Mouse (Mus musculus): ENCODE data around the gene Fxyd6. TPM values are rescaled to one million over a fixed set of nuclear protein-coding genes. Genes with fewer than 3 reads are reported as not detected.
A peak's percentile ranks its signal among the peaks of the same experiment; 100 is the strongest.

Fxyd6 gene
- polyA plus RNA-seq, 1 experiment from 2014 or later: 559 TPM

DNA sequence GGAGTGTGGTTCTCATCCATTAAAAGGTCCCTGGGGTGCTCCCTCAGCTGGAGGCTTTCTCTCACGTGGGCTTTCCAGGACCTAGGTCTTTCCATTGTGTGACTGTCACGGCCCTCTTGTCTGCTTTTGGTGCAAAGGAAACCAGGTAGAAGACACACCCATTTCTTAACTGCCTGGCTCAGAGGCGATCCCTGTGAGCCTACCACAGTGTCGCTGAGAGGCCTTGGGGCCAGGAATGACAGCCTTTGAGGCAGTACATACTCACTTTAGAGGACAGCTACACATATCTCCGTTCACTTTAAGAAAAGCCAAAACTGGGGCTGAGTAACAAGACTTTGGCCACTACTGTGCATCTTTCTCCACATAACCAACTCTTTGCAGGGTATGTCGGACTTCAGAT is 21.4 kb upstream of the Fxyd6 start:
- whole genome bisulfite sequencing: 76% methylated on average over 6 of the region's 6 CpGs

DNA sequence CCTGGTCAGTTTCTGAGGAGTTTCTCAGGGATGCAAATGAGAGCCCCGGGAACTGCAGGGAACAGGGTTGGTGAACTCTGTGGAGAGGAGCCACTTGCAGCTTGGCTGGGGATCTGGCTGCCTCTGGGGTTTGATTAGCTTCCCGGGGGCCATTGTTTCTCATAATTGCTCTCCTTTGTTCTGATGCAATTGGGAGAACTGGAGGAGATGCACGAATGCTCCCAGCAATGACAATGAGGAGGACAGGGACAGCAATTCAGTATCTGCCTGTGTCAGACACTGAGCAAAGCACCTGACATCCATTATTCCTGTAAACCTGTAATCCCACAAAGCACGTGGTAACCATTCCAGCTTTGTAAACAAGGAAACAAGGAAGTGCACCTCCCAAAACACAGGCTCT is 20.8 kb upstream of the Fxyd6 start:
- H3K4me1 ChIP-seq (replicated peaks; ENCODE audit: control insufficient read depth, insufficient read depth, low read length): no peaks in the 10 kb centered on the region
- 11% methylated on average over 4 of the region's 4 CpGs for WGBS
- H3K4me3 ChIP-seq (replicated peaks; ENCODE audit: low read length): no peak overlapping the region
- H3K36me3 ChIP-seq (ENCODE audit: control insufficient read depth, insufficient read depth): no peaks in the 10 kb centered on the region
- H3K27ac ChIP-seq (ENCODE audit: low read length): no peak overlapping the region
- 0 out of 2 replicates have a peak, but pooled peaks have one; percentile 18 for ATAC-seq
- H3K4me2 ChIP-seq (ENCODE audit: low read length): no peak overlapping the region
- H3K9me3 ChIP-seq (ENCODE audit: control insufficient read depth, low read length): no peaks in the 10 kb centered on the region
- no peaks in the 10 kb centered on the region for H3K27me3 ChIP-seq (replicated peaks; ENCODE audit: control insufficient read depth, insufficient read depth, low read length)
- H3K9ac ChIP-seq (replicated peaks; ENCODE audit: low read depth, low read length): no peak overlapping the region

More for the DNA sequence above, 21.4 kb upstream of the Fxyd6 start:
- Histone ChIP-seq H3K27ac (ENCODE audit: low read length) (no peak overlapping the region), H3K4me3 (replicated peaks; ENCODE audit: low read length) (no peak overlapping the region), H3K36me3 (ENCODE audit: control insufficient read depth, insufficient read depth) (no peaks in the 10 kb centered on the region), H3K4me1 (replicated peaks; ENCODE audit: control insufficient read depth, insufficient read depth, low read length) (no peaks in the 10 kb centered on the region), H3K9me3 (ENCODE audit: control insufficient read depth, low read length) (no peaks in the 10 kb centered on the region), H3K9ac (replicated peaks; ENCODE audit: low read depth, low read length) (no peak overlapping the region), H3K27me3 (replicated peaks; ENCODE audit: control insufficient read depth, insufficient read depth, low read length) (no peaks in the 10 kb centered on the region), H3K4me2 (ENCODE audit: low read length) (no peak overlapping the region)
- ATAC-seq: no peak

DNA sequence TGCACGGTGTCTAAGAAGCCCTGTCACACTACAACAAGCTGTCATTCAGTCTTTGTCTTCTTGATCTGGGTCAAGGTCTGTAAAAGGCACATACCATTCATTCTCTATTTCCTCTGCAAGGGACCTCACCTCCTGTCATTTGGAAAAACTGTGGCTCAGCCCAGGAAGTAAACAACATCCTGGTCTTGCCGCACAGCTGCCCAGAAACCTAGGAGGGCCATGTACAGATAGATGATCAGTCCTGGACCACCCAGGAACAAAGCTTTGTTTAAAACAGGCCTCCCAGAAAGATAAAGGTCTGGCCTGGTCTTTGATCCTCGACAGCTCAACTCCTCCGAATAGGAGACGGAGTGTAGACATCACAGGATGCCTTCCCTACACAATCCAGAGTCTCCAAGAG is 20.1 kb upstream of the Fxyd6 start:
- H3K27me3 ChIP-seq (replicated peaks; ENCODE audit: control insufficient read depth, insufficient read depth, low read length): no peaks in the 10 kb centered on the region
- no peak for ATAC-seq
- 52% methylated on average over 5 of the region's 5 CpGs for WGBS
- no peak overlapping the region for H3K27ac ChIP-seq (ENCODE audit: low read length)
- H3K9me3 ChIP-seq (ENCODE audit: control insufficient read depth, low read length): no peaks in the 10 kb centered on the region
- H3K36me3 ChIP-seq (ENCODE audit: control insufficient read depth, insufficient read depth): no peaks in the 10 kb centered on the region
- H3K4me1 ChIP-seq (replicated peaks; ENCODE audit: control insufficient read depth, insufficient read depth, low read length): no peaks in the 10 kb centered on the region
- H3K4me2 ChIP-seq (ENCODE audit: low read length): no peak overlapping the region
- no peak overlapping the region for H3K9ac ChIP-seq (replicated peaks; ENCODE audit: low read depth, low read length)
- no peak overlapping the region for H3K4me3 ChIP-seq (replicated peaks; ENCODE audit: low read length)

DNA sequence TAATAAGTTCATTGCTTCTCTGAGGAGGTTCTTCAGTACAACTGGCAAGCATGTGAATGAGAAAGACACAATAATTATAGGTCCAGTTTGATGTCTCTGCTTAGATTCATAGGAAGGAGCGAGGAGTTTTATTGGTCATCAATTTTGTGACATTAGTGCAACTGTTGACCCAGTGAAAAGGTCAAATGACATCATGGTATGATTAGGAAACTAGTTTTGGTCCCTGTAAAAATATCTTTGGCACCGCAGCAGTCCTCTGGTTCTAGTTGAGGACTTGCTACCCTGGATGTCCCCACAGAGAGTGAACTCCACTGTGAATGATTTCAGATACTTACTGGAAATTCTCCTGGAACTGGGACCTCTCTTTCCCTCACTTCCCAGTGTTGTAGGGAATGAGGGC is 14.8 kb upstream of the Fxyd6 start:
- no peaks in the 10 kb centered on the region for H3K4me1 ChIP-seq (replicated peaks; ENCODE audit: control insufficient read depth, insufficient read depth, low read length)
- H3K4me2 ChIP-seq (ENCODE audit: low read length): no peak overlapping the region
- H3K27me3 ChIP-seq (replicated peaks; ENCODE audit: control insufficient read depth, insufficient read depth, low read length): no peaks in the 10 kb centered on the region
- ATAC-seq: no peak
- WGBS: 87% methylated on average over 2 of the region's 2 CpGs
- no peak overlapping the region for H3K9ac ChIP-seq (replicated peaks; ENCODE audit: low read depth, low read length)
- H3K36me3 ChIP-seq (ENCODE audit: control insufficient read depth, insufficient read depth): no peaks in the 10 kb centered on the region
- no peak overlapping the region for H3K27ac ChIP-seq (ENCODE audit: low read length)
- H3K4me3 ChIP-seq (replicated peaks; ENCODE audit: low read length): no peak overlapping the region
- H3K9me3 ChIP-seq (ENCODE audit: control insufficient read depth, low read length): no peaks in the 10 kb centered on the region

DNA sequence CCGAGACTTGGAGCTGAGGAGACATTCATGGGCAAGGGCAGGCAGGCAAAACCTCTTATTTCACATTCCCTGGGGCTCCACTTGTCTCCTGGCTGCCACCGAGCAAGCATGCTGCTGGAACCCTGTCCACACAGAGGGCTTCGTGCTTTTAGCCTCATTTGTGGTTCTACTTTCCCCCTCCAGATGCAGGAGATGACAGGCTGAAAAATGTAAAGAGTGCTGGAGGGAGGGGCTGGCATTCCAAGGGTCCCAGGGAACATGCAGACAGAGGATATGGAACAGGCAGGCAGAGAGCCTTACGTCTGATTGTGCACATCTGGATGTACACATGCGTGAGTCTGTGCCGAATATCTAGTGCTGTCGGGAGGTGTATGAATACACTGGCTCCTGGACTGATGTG is 11.6 kb upstream of the Fxyd6 start:
- no peaks in the 10 kb centered on the region for H3K9me3 ChIP-seq (ENCODE audit: control insufficient read depth, low read length)
- no peaks in the 10 kb centered on the region for H3K4me1 ChIP-seq (replicated peaks; ENCODE audit: control insufficient read depth, insufficient read depth, low read length)
- H3K4me3 ChIP-seq (replicated peaks; ENCODE audit: low read length): no peak overlapping the region
- no peak overlapping the region for H3K27ac ChIP-seq (ENCODE audit: low read length)
- ATAC-seq: no peak
- WGBS: 87% methylated on average over 7 of the region's 7 CpGs
- no peak overlapping the region for H3K4me2 ChIP-seq (ENCODE audit: low read length)
- no peaks in the 10 kb centered on the region for H3K27me3 ChIP-seq (replicated peaks; ENCODE audit: control insufficient read depth, insufficient read depth, low read length)
- H3K36me3 ChIP-seq (ENCODE audit: control insufficient read depth, insufficient read depth): no peaks in the 10 kb centered on the region
- H3K9ac ChIP-seq (replicated peaks; ENCODE audit: low read depth, low read length): no peak overlapping the region

DNA sequence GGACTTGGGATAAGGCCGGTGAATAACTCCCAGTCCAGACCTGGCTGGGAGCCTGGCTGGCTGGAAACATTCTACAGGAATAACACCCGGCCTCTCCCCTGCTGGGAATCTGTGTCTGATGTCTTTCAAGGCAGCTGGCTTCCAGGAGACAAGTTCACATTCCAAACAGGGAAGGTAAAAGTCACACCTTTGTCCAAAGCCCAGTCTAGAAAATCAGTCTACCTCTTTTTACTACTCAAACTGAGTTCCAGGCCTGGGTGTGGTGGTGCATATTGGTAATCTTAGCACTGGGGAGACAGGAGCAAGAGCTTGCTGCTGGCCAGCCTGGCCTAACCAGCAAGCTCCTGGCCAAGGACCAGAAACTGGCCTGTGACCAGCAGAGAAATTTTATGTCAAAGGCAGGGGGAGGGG is 7.9 kb upstream of the Fxyd6 start:
- 51% methylated on average over 2 of the region's 2 CpGs for WGBS

DNA sequence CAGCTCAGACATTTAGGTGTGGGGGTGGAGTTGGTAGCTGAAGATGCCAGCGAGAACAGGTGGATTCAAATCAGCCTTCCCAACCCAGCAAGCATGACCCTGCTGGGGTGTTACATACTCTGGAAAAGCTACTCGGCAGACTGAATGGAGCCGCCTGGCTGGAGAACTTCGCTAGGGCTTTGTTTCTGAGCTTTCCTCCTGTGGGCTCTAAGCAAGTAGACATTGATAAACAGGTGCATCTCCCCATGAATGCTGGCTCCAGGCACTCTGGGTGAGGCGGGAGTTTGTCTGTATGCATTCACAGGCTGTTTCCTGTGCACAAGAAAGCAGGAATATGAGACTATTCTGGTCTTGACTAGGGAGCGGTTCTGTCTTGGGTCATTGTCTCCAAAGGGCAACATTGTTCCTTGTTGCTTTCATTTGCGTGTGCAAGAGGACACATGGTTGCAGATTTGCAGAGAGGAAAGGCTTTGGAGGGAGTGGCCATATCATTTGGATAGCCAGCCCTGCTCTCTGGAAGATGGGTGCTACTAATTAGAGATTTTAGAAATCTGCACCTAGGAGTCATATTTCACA is 6.3 kb upstream of the Fxyd6 start:
- ATAC-seq: no peak
- Histone ChIP-seq H3K27me3 (replicated peaks; ENCODE audit: control insufficient read depth, insufficient read depth, low read length) (no peaks in the 10 kb centered on the region), H3K36me3 (ENCODE audit: control insufficient read depth, insufficient read depth) (no peaks in the 10 kb centered on the region), H3K9ac (replicated peaks; ENCODE audit: low read depth, low read length) (no peak overlapping the region), H3K9me3 (ENCODE audit: control insufficient read depth, low read length) (no peaks in the 10 kb centered on the region), H3K4me3 (replicated peaks; ENCODE audit: low read length) (no peak overlapping the region), H3K4me1 (replicated peaks; ENCODE audit: control insufficient read depth, insufficient read depth, low read length) (no peaks in the 10 kb centered on the region), H3K4me2 (ENCODE audit: low read length) (no peak overlapping the region), H3K27ac (ENCODE audit: low read length) (no peak overlapping the region)
- WGBS: 49% methylated on average over 7 of the region's 7 CpGs

More for the DNA sequence above, 7.9 kb upstream of the Fxyd6 start:
- no peak for ATAC-seq
- H3K9ac ChIP-seq (replicated peaks; ENCODE audit: low read depth, low read length): no peak overlapping the region
- H3K27ac ChIP-seq (ENCODE audit: low read length): no peak overlapping the region
- H3K36me3 ChIP-seq (ENCODE audit: control insufficient read depth, insufficient read depth): no peaks in the 10 kb centered on the region
- H3K4me1 ChIP-seq (replicated peaks; ENCODE audit: control insufficient read depth, insufficient read depth, low read length): no peaks in the 10 kb centered on the region
- no peaks in the 10 kb centered on the region for H3K27me3 ChIP-seq (replicated peaks; ENCODE audit: control insufficient read depth, insufficient read depth, low read length)
- no peaks in the 10 kb centered on the region for H3K9me3 ChIP-seq (ENCODE audit: control insufficient read depth, low read length)
- H3K4me2 ChIP-seq (ENCODE audit: low read length): no peak overlapping the region
- no peak overlapping the region for H3K4me3 ChIP-seq (replicated peaks; ENCODE audit: low read length)

DNA sequence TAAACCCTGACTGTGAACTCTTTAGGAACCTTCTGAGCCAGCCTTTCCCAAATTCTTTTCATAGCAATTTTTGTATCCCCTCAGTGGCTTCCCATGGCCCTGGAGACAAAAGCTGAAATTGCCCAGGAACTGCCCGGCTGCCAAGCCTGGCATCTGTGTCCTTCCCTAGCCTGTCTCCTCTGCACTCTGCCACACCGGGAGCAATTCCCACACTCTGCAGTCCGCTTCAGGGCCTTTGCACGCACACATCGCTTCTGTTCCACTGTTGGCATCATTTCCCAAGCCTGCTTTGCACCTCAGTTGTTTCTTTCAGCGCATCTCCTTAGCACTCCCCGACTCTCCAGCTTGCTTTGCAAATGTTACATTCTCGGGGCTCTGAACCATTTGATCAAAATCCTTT is 2.3 kb upstream of the Fxyd6 start:
- Histone ChIP-seq H3K27me3 (replicated peaks; ENCODE audit: control insufficient read depth, insufficient read depth, low read length) (no peaks in the 10 kb centered on the region), H3K27ac (ENCODE audit: low read length) (no peak overlapping the region), H3K4me1 (replicated peaks; ENCODE audit: control insufficient read depth, insufficient read depth, low read length) (peaks cover 22% of the 10 kb centered on the region), H3K4me3 (replicated peaks; ENCODE audit: low read length) (no peak overlapping the region), H3K36me3 (ENCODE audit: control insufficient read depth, insufficient read depth) (no peaks in the 10 kb centered on the region), H3K9me3 (ENCODE audit: control insufficient read depth, low read length) (no peaks in the 10 kb centered on the region), H3K4me2 (ENCODE audit: low read length) (no peak overlapping the region), H3K9ac (replicated peaks; ENCODE audit: low read depth, low read length) (no peak overlapping the region)
- ATAC-seq: no peak
- WGBS: 53% methylated on average over 8 of the region's 8 CpGs

DNA sequence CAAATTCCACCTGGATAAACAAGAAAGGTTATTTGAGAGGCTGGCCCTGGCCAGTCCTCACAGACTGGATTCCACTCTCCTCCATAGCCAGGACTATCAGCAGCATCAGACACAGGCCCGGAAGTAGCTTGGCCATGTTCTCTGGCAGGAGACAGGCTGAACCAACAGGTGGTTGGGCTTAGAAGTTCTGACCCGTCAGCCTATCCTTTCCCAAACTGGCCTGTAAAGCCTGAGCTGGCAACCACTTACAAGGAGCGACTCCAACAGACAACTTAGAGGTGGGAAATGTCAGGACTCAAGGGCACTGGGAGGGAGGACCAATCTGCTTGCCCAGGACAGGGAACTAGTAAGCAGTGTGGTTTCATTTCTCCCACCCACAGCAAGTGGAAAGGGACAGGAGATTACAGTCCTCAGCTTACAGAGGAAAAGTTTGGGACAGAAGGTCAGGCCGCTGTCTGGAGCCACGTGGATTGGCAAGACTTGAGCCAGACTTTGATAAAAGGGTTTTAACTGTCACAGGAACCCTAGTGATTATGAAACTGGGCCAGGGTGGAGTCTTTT is 1.6 kb upstream of the Fxyd6 start:
- WGBS: 83% methylated on average over 5 of the region's 5 CpGs
- no peaks in the 10 kb centered on the region for H3K27me3 ChIP-seq (replicated peaks; ENCODE audit: control insufficient read depth, insufficient read depth, low read length)
- no peak overlapping the region for H3K4me2 ChIP-seq (ENCODE audit: low read length)

More for the DNA sequence above, 1.6 kb upstream of the Fxyd6 start:
- Histone ChIP-seq H3K36me3 (ENCODE audit: control insufficient read depth, insufficient read depth) (no peaks in the 10 kb centered on the region), H3K4me1 (replicated peaks; ENCODE audit: control insufficient read depth, insufficient read depth, low read length) (peaks cover 28% of the 10 kb centered on the region), H3K4me3 (replicated peaks; ENCODE audit: low read length) (no peak overlapping the region), H3K9me3 (ENCODE audit: control insufficient read depth, low read length) (no peaks in the 10 kb centered on the region), H3K27ac (ENCODE audit: low read length) (no peak overlapping the region), H3K9ac (replicated peaks; ENCODE audit: low read depth, low read length) (no peak overlapping the region)
- ATAC-seq: no peak

Data from forebrain, embryonic 16.5 days (tissue).